Mouse (Mus musculus) lung, adult 2 months (tissue): Measurements from ENCODE around the gene Foxi1.

Experiments used
- CTCF ChIP-seq: fragments of 200-500 bp; IDR thresholded peaks from 2 replicates; pipeline ENCODE4 v1.5.1; 2011; ENCODE audit warnings: mild to moderate bottlenecking, low read length, control low read depth; ENCODE audit not compliant: insufficient read depth
- POLR2A ChIP-seq: fragments of 200-500 bp; IDR thresholded peaks from 2 replicates; pipeline ENCODE4 v1.6.1; 2011; ENCODE audit warnings: low read depth, mild to moderate bottlenecking, control low read depth, low read length, borderline replicate concordance; ENCODE audit errors: extremely low read depth

GRCm38 (mm10) chr11:34184266-34184665 lies 23.6 kb downstream of the Foxi1 start:
- no peak for TF ChIP-seq CTCF
- TF ChIP-seq POLR2A: no peak
